Mouse (Mus musculus) spleen, postnatal 0 days (tissue): ENCODE data around the gene Adam6b. TPM values are rescaled to one million over a fixed set of nuclear protein-coding genes. Genes with fewer than 3 reads are reported as not detected.

Source experiments
- polyA plus RNA-seq: library from polyadenylated mRNA; unstranded; fragments of >200 nt; fragmentation: Nextera tagmentation; extraction: Ambion mirVana; gene quantifications from 2 replicates; pipeline ENCODE4 v1.2.1, GENCODE M21; 2015

Adam6b gene
- 0.11 TPM in 1 of 2 replicates, not detected in the other for polyA plus RNA-seq

DNA sequence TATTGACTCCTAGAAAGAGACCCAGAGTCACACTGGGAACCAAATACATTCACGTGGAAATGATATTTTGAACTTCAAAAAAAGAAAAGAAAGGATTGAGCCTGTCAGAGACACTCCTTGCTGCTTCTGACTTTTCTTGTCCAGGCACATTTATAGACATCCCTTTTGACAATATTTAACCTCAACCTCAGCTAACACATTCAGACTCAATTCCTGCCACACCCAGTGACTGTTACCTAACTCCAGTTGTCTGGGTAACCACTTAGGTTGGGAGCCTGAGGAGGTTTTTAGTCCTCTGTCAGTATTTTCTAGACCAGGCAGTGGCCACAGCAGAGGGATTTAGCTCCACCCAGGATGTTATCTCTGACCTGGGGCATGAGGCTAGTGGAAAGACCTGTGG, at the start of gene Adam6b:
Gene Adam6b (plus strand): TSS at position 301 of the 400 bp plus-strand sequence.

Other genes with a start within 250 kb of the Adam6b start
- not detected in 2 replicates for gene Adam6a, start 54.4 kb downstream of the Adam6b start, polyA plus RNA-seq